Mouse (Mus musculus): ENCODE results near the gene Abcb6. TPM values are rescaled to one million over a fixed set of nuclear protein-coding genes. Genes with fewer than 3 reads are reported as not detected.

The Abcb6 gene
- polyA plus RNA-seq, 1 experiment from 2014 or later: 32.6 TPM

- no peaks in the 10 kb centered on the region for H3K36me3 ChIP-seq
- no peak for DNase-seq (ENCODE audit: low spot score)
- H3K4me3 ChIP-seq: no peak overlapping the region
- no peak overlapping the region for H3K27ac ChIP-seq
- no peaks in the 10 kb centered on the region for H3K4me1 ChIP-seq (replicated peaks)
- H3K9me3 ChIP-seq: no peaks in the 10 kb centered on the region
- H3K27me3 ChIP-seq (ENCODE audit: insufficient read depth, poor library complexity, severe bottlenecking): no peaks in the 10 kb centered on the region
These were observed 21.2 kb downstream of the Abcb6 start for GRCm38 (mm10) chr1:75158990-75159389.

- Histone ChIP-seq H3K9me3 (no peaks in the 10 kb centered on the region), H3K4me3 (no peak overlapping the region), H3K27me3 (ENCODE audit: insufficient read depth, poor library complexity, severe bottlenecking) (no peaks in the 10 kb centered on the region), H3K27ac (no peak overlapping the region), H3K4me1 (replicated peaks) (no peaks in the 10 kb centered on the region), H3K36me3 (no peaks in the 10 kb centered on the region)
- DNase-seq (ENCODE audit: low spot score): no peak
- WGBS: 75% methylated on average over 3 of the region's 3 CpGs
These were observed 24.4 kb downstream of the Abcb6 start for GRCm38 (mm10) chr1:75155837-75156236.

GRCm38 (mm10) chr1:75148727-75149126 lies 31.5 kb downstream of the Abcb6 start:
- no peak for DNase-seq (ENCODE audit: low spot score)
- no peaks in the 10 kb centered on the region for H3K9me3 ChIP-seq
- peaks cover 52% of the 10 kb centered on the region for H3K36me3 ChIP-seq
- 89% methylated on average over 4 of the region's 4 CpGs for WGBS
- H3K27me3 ChIP-seq (ENCODE audit: insufficient read depth, poor library complexity, severe bottlenecking): no peaks in the 10 kb centered on the region
- H3K4me1 ChIP-seq (replicated peaks): peaks cover 9% of the 10 kb centered on the region
- no peak overlapping the region for H3K27ac ChIP-seq
- no peak overlapping the region for H3K4me3 ChIP-seq

- H3K9me3 ChIP-seq: no peaks in the 10 kb centered on the region
- peaks cover 11% of the 10 kb centered on the region for H3K4me1 ChIP-seq (replicated peaks)
- DNase-seq (ENCODE audit: low spot score): no peak
- H3K4me3 ChIP-seq: no peak overlapping the region
- peaks cover 52% of the 10 kb centered on the region for H3K36me3 ChIP-seq
- 86% methylated on average over 7 of the region's 7 CpGs for WGBS
- no peak overlapping the region for H3K27ac ChIP-seq
- no peaks in the 10 kb centered on the region for H3K27me3 ChIP-seq (ENCODE audit: insufficient read depth, poor library complexity, severe bottlenecking)
These were observed 32.6 kb downstream of the Abcb6 start for GRCm38 (mm10) chr1:75147411-75148135.

GRCm38 (mm10) chr1:75145589-75145988 lies 34.6 kb downstream of the Abcb6 start:
- peaks cover 23% of the 10 kb centered on the region for H3K4me1 ChIP-seq (replicated peaks)
- H3K9me3 ChIP-seq: no peaks in the 10 kb centered on the region
- H3K4me3 ChIP-seq: no peak overlapping the region
- H3K27me3 ChIP-seq (ENCODE audit: insufficient read depth, poor library complexity, severe bottlenecking): no peaks in the 10 kb centered on the region
- 95% methylated on average over 3 of the region's 3 CpGs for WGBS
- no peak overlapping the region for H3K27ac ChIP-seq
- peaks cover 52% of the 10 kb centered on the region for H3K36me3 ChIP-seq
- DNase-seq (ENCODE audit: low spot score): no peak

- Histone ChIP-seq H3K9me3 (no peaks in the 10 kb centered on the region), H3K4me1 (replicated peaks) (peaks cover 30% of the 10 kb centered on the region), H3K4me3 (peak within 1 kb of the TSS; percentile 77), H3K27me3 (ENCODE audit: insufficient read depth, poor library complexity, severe bottlenecking) (no peaks in the 10 kb centered on the region), H3K36me3 (peaks cover 60% of the 10 kb centered on the region), H3K27ac (peak within 1 kb of the TSS; percentile 95)
- peak; percentile 97 for DNase-seq (ENCODE audit: low spot score)
- under 1% methylated on average over 90 of the region's 91 CpGs for WGBS
These were observed 37.6 kb downstream of the Abcb6 start, which contains the start of the genes Cnppd1 and Retreg2 for GRCm38 (mm10) chr1:75142301-75143261. Gene Cnppd1, minus strand, starts transcription at chr1:75142711. Gene Retreg2, plus strand, starts transcription at chr1:75142778.

- peaks cover 60% of the 10 kb centered on the region for H3K36me3 ChIP-seq
- peak overlapping the region; percentile 95 for H3K27ac ChIP-seq
- WGBS: under 1% methylated on average over 53 of the region's 53 CpGs
These were observed 38.6 kb downstream of the Abcb6 start for GRCm38 (mm10) chr1:75141486-75142190.

GRCm38 (mm10) chr1:75140601-75141190 lies 39.5 kb downstream of the Abcb6 start:
- no peaks in the 10 kb centered on the region for H3K9me3 ChIP-seq
- no peaks in the 10 kb centered on the region for H3K27me3 ChIP-seq (ENCODE audit: insufficient read depth, poor library complexity, severe bottlenecking)
- H3K27ac ChIP-seq: peak overlapping the region; percentile 95
- peak overlapping the region; percentile 77 for H3K4me3 ChIP-seq
- peaks cover 60% of the 10 kb centered on the region for H3K36me3 ChIP-seq
- no peak for DNase-seq (ENCODE audit: low spot score)
- H3K4me1 ChIP-seq (replicated peaks): peaks cover 30% of the 10 kb centered on the region
- 63% methylated on average over 4 of the region's 4 CpGs for WGBS

More at GRCm38 (mm10) chr1:75141486-75142190, 38.6 kb downstream of the Abcb6 start:
- DNase-seq (ENCODE audit: low spot score): peak; percentile 57
- Histone ChIP-seq H3K4me1 (replicated peaks) (peaks cover 30% of the 10 kb centered on the region), H3K27me3 (ENCODE audit: insufficient read depth, poor library complexity, severe bottlenecking) (no peaks in the 10 kb centered on the region), H3K4me3 (peak overlapping the region; percentile 77), H3K9me3 (no peaks in the 10 kb centered on the region)

DNA sequence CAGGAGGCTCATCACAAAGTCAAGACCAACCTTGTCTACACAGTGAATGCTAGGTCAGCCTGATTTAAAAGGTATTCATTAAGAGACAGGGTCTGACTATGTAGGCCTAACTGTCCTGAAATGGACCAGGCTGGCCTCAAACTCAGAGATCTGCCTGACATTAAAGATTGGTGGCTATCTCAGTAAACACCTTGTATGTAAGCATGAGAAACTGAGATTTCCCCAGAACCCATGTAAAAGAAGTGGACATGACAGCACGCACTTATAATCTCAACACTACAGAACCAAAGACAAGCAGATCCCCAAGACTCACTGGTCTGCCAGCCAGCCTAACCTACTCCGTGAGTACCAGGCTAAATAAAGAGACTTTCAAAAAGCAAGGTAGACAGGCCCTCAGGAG lies 41.7 kb downstream of the Abcb6 start:
- 87% methylated on average over 2 of the region's 2 CpGs for WGBS
- Histone ChIP-seq H3K27ac (no peak overlapping the region), H3K4me1 (replicated peaks) (peaks cover 19% of the 10 kb centered on the region), H3K9me3 (no peaks in the 10 kb centered on the region), H3K4me3 (no peak overlapping the region), H3K27me3 (ENCODE audit: insufficient read depth, poor library complexity, severe bottlenecking) (no peaks in the 10 kb centered on the region), H3K36me3 (peaks cover 50% of the 10 kb centered on the region)
- DNase-seq (ENCODE audit: low spot score): no peak

- 0 out of 2 replicates have a peak overlapping the region, but pooled peaks have one; percentile 23 for H3K27ac ChIP-seq
These were observed 43.5 kb downstream of the Abcb6 start for GRCm38 (mm10) chr1:75136730-75137129.

GRCm38 (mm10) chr1:75136293-75136692 lies 43.9 kb downstream of the Abcb6 start:
- Histone ChIP-seq H3K9me3 (no peaks in the 10 kb centered on the region), H3K4me3 (no peak overlapping the region), H3K36me3 (peaks cover 50% of the 10 kb centered on the region), H3K27me3 (ENCODE audit: insufficient read depth, poor library complexity, severe bottlenecking) (0 out of 2 replicates have a peak, but pooled peaks cover 5% of the 10 kb centered on the region), H3K4me1 (replicated peaks) (peaks cover 13% of the 10 kb centered on the region), H3K27ac (0 out of 2 replicates have a peak overlapping the region, but pooled peaks have one; percentile 23)
- DNase-seq (ENCODE audit: low spot score): no peak
- 86% methylated on average over 6 of the region's 6 CpGs for WGBS

More at GRCm38 (mm10) chr1:75136730-75137129, 43.5 kb downstream of the Abcb6 start:
- Histone ChIP-seq H3K27me3 (ENCODE audit: insufficient read depth, poor library complexity, severe bottlenecking) (0 out of 2 replicates have a peak, but pooled peaks cover 5% of the 10 kb centered on the region), H3K4me3 (no peak overlapping the region), H3K4me1 (replicated peaks) (peaks cover 17% of the 10 kb centered on the region), H3K9me3 (no peaks in the 10 kb centered on the region), H3K36me3 (peaks cover 50% of the 10 kb centered on the region)
- DNase-seq (ENCODE audit: low spot score): no peak
- 69% methylated on average over 3 of the region's 3 CpGs for WGBS
